Mouse (Mus musculus) lung, adult 10 weeks (tissue): ENCODE results near the gene Rfxank. TPM values are rescaled to one million over a fixed set of nuclear protein-coding genes. Genes with fewer than 3 reads are reported as not detected.

Experiments used
- polyA plus RNA-seq: library from polyadenylated mRNA; stranded (reverse); fragments of 350-450 nt; fragmentation: Illumina TruSeq; extraction: RNeasy Lipid Tissue Mini Kit (QIAGEN cat#74804); gene quantifications from one replicate; pipeline ENCODE4 v1.2.3, GENCODE M21; 2014; ENCODE audit warnings: low read depth, low replicate concordance; ENCODE audit not compliant: insufficient read depth

The Rfxank gene
- polyA plus RNA-seq = 15.4 TPM

GRCm38 (mm10) chr8:70139026-70139857 lies at the start of gene Rfxank, which contains the start of the genes Borcs8 and Mef2b:
Rfxank (minus strand) TSS chr8:70139154.
Borcs8 (plus strand) TSS chr8:70139499.
Mef2b (plus strand) TSS chr8:70139711.

GRCm38 (mm10) chr8:70172043-70172681 lies 33.2 kb upstream of the Rfxank start, which contains the start of gene Tmem161a:
Tmem161a (plus strand) TSS chr8:70172356.

GRCm38 (mm10) chr8:70131166-70131883 lies 7.6 kb downstream of the Rfxank start, which contains the start of gene Nr2c2ap:
Nr2c2ap (plus strand) TSS chr8:70131333.

GRCm38 (mm10) chr8:70120667-70121066 lies 18.3 kb downstream of the Rfxank start, which contains the start of gene Ncan:
Ncan (minus strand) TSS chr8:70120873.

GRCm38 (mm10) chr8:70083285-70083684 lies 55.7 kb downstream of the Rfxank start, which contains the start of gene Hapln4:
Hapln4 (plus strand) TSS chr8:70083457.

Other genes with a start within 250 kb of the Rfxank start
- 0.35 TPM for gene Tssk6, start 237.0 kb downstream of the Rfxank start, polyA plus RNA-seq
- 137 TPM for gene Ndufa13, start 236.6 kb downstream of the Rfxank start, polyA plus RNA-seq
- 2.1 TPM for gene Yjefn3, start 236.4 kb downstream of the Rfxank start, polyA plus RNA-seq
- gene Gatad2a, start 142.8 kb downstream of the Rfxank start, polyA plus RNA-seq = 24.1 TPM
- gene Mau2, start 96.4 kb downstream of the Rfxank start, polyA plus RNA-seq = 17.0 TPM
- gene Sugp1, start 96.3 kb downstream of the Rfxank start, polyA plus RNA-seq = 13.9 TPM
- gene Tm6sf2, start 66.2 kb downstream of the Rfxank start, polyA plus RNA-seq = 1.8 TPM
- gene Hapln4, start 55.7 kb downstream of the Rfxank start, polyA plus RNA-seq = not detected
- not detected for gene Ncan, start 18.3 kb downstream of the Rfxank start, polyA plus RNA-seq
- gene Nr2c2ap, start 7.8 kb downstream of the Rfxank start, polyA plus RNA-seq = 20.7 TPM
- 30.0 TPM for gene Borcs8, start 345 bp upstream of the Rfxank start, polyA plus RNA-seq
- gene Mef2b, start 557 bp upstream of the Rfxank start, polyA plus RNA-seq = 0.18 TPM
- gene Tmem161a, start 33.2 kb upstream of the Rfxank start, polyA plus RNA-seq = 27.7 TPM
- gene Slc25a42, start 73.2 kb upstream of the Rfxank start, polyA plus RNA-seq = 5.3 TPM
- 14.4 TPM for gene Sugp2, start 95.1 kb upstream of the Rfxank start, polyA plus RNA-seq
- gene Armc6, start 95.3 kb upstream of the Rfxank start, polyA plus RNA-seq = 8.7 TPM
- gene Homer3, start 143.7 kb upstream of the Rfxank start, polyA plus RNA-seq = 25.3 TPM
- 24.8 TPM for gene Ddx49, start 163.3 kb upstream of the Rfxank start, polyA plus RNA-seq
- 129 TPM for gene Cope, start 163.4 kb upstream of the Rfxank start, polyA plus RNA-seq
- gene Cers1, start 176.6 kb upstream of the Rfxank start, polyA plus RNA-seq = 0.44 TPM
- 0.28 TPM for gene Gdf1, start 190.7 kb upstream of the Rfxank start, polyA plus RNA-seq
- gene Upf1, start 214.1 kb upstream of the Rfxank start, polyA plus RNA-seq = 14.7 TPM
- gene Comp, start 234.4 kb upstream of the Rfxank start, polyA plus RNA-seq = 0.21 TPM